Mouse (Mus musculus) cerebellum, adult 2 months (tissue): Measurements from ENCODE around the gene Krr1.

ENCODE experiments used
- CTCF ChIP-seq: fragments of 200-500 bp; IDR thresholded peaks from 2 replicates; pipeline ENCODE4 v1.5.1; 2011; ENCODE audit warnings: low read depth, mild to moderate bottlenecking, control low read depth, low read length, moderate library complexity, borderline replicate concordance; ENCODE audit not compliant: insufficient read depth
- POLR2A ChIP-seq: fragments of 200-500 bp; IDR thresholded peaks from 2 replicates; pipeline ENCODE4 v1.6.1; 2011; ENCODE audit warnings: low read length, control low read depth, borderline replicate concordance; ENCODE audit not compliant: insufficient read depth

DNA sequence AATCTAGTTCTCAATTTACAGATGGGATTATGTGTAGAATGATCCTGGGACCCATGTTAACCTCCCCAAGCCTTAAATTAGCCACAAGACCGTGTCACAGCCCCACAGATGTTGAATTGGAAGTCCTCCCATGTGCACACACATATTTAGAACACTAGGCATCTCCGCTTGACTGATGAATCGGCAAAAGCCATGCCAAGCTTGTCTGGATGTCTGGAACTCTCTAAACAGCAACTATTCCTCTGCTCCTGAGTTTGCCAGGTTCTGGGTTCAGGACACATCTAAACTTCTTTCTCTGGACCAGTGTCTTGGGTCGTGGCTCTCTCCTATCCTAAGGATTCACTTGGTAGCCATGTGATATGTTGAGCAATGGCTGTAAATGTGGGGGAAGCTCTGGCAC is 36.4 kb upstream of the Krr1 start:
- TF ChIP-seq CTCF, result no peak
- no peak for TF ChIP-seq POLR2A
